Mouse (Mus musculus) hindbrain, embryonic 15.5 days (tissue): ENCODE results near the gene Pfas. TPM values are rescaled to one million over a fixed set of nuclear protein-coding genes. Genes with fewer than 3 reads are reported as not detected.

Experiments used
- ATAC-seq: fragments of 200-750 bp; cut with Nextera tagmentation; 2 replicates; pipeline ENCODE4 v1.8.0; 2017; ENCODE audit warnings: low read depth, moderate number of reproducible peaks, moderate TSS enrichment; ENCODE audit not compliant: low FRiP score
- H3K27ac ChIP-seq: fragments of 300-500 bp; sonication (generic); replicated peaks from 2 replicates; pipeline ENCODE4 v1.5.1; 2015; ENCODE audit warnings: mild to moderate bottlenecking, inconsistent platforms
- H3K27me3 ChIP-seq: fragments of 300-500 bp; sonication (generic); 2 replicates; pipeline ENCODE4 v1.6.1; 2015; ENCODE audit warnings: control low read depth, inconsistent platforms
- H3K36me3 ChIP-seq: fragments of 300-500 bp; sonication (generic); 2 replicates; pipeline ENCODE4 v1.6.1; 2015; ENCODE audit warnings: control low read depth, inconsistent platforms
- H3K4me1 ChIP-seq: fragments of 300-500 bp; sonication (generic); replicated peaks from 2 replicates; pipeline ENCODE4 v1.6.1; 2015; ENCODE audit warnings: control low read depth, inconsistent platforms
- H3K4me2 ChIP-seq: fragments of 300-500 bp; sonication (generic); 2 replicates; pipeline ENCODE4 v1.6.1; 2015; ENCODE audit warnings: moderate library complexity, mild to moderate bottlenecking, inconsistent platforms
- H3K4me3 ChIP-seq: fragments of 300-500 bp; sonication (generic); 2 replicates; pipeline ENCODE4 v1.5.1; 2015; ENCODE audit warnings: mild to moderate bottlenecking, inconsistent platforms
- H3K9ac ChIP-seq: fragments of 300-500 bp; sonication (generic); 2 replicates; pipeline ENCODE4 v1.6.1; 2015; ENCODE audit warnings: inconsistent platforms
- H3K9me3 ChIP-seq: fragments of 300-500 bp; sonication (generic); 2 replicates; pipeline ENCODE4 v1.6.1; 2016; ENCODE audit warnings: control low read depth, inconsistent platforms
- WGBS: fragments of 180-500 bp; shearing (Covaris S2); methylation state at CpG from one replicate; pipeline ENCODE4 v1.1.7; 2015; 5-methylcytosine and 5-hydroxymethylcytosine counted together
- polyA plus RNA-seq: library from polyadenylated mRNA; unstranded; fragments of >200 nt; fragmentation: Nextera tagmentation; extraction: Ambion mirVana; gene quantifications from 2 replicates; pipeline ENCODE4 v1.2.1, GENCODE M21; 2015

Pfas gene
- polyA plus RNA-seq = 17.6 and 19.0 TPM in 2 replicates

DNA sequence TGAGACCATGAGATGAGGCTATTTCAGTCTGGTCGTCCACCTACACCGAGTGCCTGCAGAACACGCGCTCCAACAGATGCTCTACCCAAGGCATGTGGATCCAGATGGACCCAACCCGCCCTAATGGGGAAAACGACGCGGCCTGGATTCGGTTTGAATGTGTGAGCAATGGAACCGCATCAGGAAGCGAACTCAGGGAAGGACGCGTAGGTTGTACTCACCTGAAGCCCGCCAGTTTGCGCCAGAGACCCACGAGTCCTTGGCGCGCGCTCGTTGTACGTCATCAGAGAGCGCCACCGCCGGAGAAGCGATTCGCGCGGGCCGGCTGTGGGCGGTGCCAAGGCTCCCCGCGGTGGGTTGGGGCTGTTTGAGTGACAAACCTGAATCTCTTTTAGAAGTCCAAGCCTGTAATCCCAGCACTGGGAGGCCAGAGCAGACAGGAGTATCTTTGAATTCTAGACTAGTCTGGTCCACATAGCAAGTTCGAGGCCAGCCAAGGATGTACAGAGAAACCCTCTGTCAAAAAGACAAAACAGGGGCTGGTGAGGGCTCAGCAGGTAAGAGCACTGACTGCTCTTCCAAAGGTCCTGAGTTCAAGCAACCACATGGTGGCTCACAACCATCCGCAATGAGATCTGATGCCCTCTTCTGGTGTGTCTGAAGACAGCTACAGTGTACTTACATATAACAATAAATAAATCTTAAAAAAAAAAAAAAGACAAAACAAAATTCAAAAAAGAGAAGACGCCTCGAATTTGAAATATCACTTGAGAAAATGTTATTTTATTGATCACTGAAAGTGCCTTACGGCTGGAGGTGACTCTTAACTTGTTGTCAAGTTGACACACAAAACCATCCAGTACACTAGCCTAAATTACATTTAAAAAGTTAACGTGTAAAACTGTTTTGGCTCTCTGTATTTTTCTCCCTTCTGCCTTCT is at the start of gene Pfas:
Gene Pfas (minus strand): TSS at position 279 of the 940 bp plus-strand sequence.
- no peaks in the 10 kb centered on the region for H3K27me3 ChIP-seq
- H3K4me1 ChIP-seq = peaks cover 24% of the 10 kb centered on the region
- peaks cover 1% of the 10 kb centered on the region; the same call in 1 of the 2 replicates for H3K36me3 ChIP-seq
- peak; percentile 88 for ATAC-seq
- peak within 1 kb of the TSS; percentile 68 for H3K9ac ChIP-seq
- H3K27ac ChIP-seq = peak within 1 kb of the TSS; percentile 66
- WGBS = 8% methylated on average over 38 of the region's 38 CpGs
- H3K9me3 ChIP-seq = no peaks in the 10 kb centered on the region
- H3K4me3 ChIP-seq = peak within 1 kb of the TSS; percentile 62
- peak within 1 kb of the TSS; percentile 61 for H3K4me2 ChIP-seq

DNA sequence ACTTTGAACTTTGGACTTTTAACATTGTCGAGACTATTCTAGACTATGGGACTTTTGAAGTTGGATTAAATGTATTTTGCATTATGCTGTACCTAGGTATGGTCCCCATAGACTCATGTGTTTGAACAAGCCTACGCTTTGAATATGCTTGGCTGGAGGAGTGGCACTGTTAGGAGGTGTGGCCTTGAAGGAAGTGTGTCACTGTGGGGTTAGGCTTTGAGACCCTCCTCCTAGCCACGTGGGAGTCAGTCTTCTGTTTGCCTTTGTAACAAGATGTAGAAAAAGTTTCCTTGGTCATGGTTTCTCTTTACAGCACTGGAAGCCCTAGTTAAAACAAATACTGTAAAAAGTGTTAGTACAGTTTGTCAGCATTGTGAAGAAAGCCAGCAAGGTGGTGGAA is 45.6 kb upstream of the Pfas start:
- Histone ChIP-seq H3K4me3 (no peak overlapping the region), H3K27ac (no peak overlapping the region), H3K4me1 (peaks cover 11% of the 10 kb centered on the region), H3K36me3 (no peaks in the 10 kb centered on the region), H3K9ac (no peak overlapping the region), H3K9me3 (no peaks in the 10 kb centered on the region), H3K27me3 (no peaks in the 10 kb centered on the region), H3K4me2 (no peak overlapping the region)
- ATAC-seq = no peak
- 77% methylated on average over 3 of the region's 3 CpGs for WGBS

DNA sequence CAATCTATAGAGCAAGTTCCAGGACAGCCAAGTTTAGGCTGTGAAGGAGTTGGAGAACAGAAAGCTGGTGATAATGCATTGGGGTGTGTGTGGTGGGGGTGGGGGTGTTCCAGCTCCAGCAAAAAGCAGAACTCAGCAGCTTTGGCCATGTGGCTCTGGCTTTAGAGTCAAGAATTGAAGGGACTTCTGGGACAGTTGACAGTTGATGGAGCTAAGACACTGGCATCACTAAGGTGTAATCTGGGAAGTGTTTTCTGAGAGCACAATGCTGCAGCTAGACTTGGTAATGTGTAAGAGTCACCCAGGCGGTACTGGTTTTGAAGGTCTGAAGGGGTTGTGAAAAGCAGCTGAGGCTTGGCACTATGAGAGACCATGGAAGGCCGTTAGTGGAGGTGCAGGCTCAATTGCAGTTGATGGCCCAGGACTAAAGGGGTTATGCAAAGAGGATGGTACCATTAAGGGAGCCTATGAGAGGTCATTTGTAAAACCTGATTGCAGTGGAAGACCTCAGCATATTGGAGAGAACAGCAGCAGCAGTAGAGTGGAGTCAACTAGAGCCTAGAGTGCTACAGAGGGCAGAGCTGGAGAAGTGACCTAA is 44.7 kb upstream of the Pfas start:
- Histone ChIP-seq H3K9me3 (no peaks in the 10 kb centered on the region), H3K4me2 (no peak overlapping the region), H3K27me3 (no peaks in the 10 kb centered on the region), H3K27ac (no peak overlapping the region), H3K36me3 (no peaks in the 10 kb centered on the region), H3K4me3 (no peak overlapping the region), H3K4me1 (peaks cover 2% of the 10 kb centered on the region), H3K9ac (no peak overlapping the region)
- WGBS = 93% methylated on average over 2 of the region's 2 CpGs
- ATAC-seq = no peak

DNA sequence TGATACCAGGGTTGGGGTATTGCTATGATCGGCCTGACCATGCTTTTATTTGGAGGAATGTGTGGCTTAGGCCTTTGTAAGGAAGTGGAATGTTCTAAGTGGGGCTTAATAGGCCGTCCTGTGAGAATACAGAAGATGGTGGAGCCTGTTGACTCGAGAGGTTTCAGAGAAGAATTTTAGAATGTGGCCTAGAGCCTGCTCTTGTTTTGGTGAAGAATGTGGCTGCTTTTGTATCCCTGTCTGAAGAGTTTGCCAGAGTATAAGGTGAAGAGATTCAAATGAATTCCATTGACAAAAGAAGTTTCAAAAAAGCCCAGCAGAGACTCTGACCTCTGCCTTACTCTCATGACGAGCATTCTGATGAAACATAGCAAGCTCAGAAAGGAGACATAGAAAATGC is 43.5 kb upstream of the Pfas start:
- Histone ChIP-seq H3K36me3 (no peaks in the 10 kb centered on the region), H3K9me3 (no peaks in the 10 kb centered on the region), H3K27ac (no peak overlapping the region), H3K4me3 (no peak overlapping the region), H3K4me2 (no peak overlapping the region), H3K9ac (no peak overlapping the region), H3K27me3 (no peaks in the 10 kb centered on the region), H3K4me1 (no peaks in the 10 kb centered on the region)
- WGBS = 63% methylated on average over 4 of the region's 4 CpGs
- no peak for ATAC-seq

DNA sequence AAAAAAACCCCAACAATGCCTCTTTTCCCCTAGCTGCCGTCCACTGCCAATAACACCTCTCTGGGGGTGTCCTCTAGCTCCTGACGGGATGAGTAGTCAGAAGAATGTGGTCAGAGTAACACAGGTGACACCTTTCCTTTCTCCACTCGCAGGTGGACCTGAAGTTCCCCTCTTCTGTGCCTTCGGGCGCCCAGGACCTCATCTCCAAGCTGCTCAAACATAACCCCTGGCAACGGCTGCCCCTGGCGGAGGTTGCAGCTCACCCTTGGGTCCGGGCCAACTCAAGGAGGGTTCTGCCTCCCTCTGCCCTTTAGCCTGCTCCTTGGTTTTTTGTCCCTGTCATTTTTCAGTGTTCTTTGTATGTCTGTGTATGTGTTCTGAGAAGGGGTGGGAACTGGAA is 42.5 kb upstream of the Pfas start:
- no peak overlapping the region for H3K4me2 ChIP-seq
- H3K27ac ChIP-seq = no peak overlapping the region
- ATAC-seq = no peak
- 84% methylated on average over 8 of the region's 8 CpGs for WGBS
- no peaks in the 10 kb centered on the region for H3K27me3 ChIP-seq
- H3K9me3 ChIP-seq = no peaks in the 10 kb centered on the region
- no peaks in the 10 kb centered on the region for H3K36me3 ChIP-seq
- no peak overlapping the region for H3K4me3 ChIP-seq
- H3K9ac ChIP-seq = no peak overlapping the region
- peaks cover 8% of the 10 kb centered on the region for H3K4me1 ChIP-seq

DNA sequence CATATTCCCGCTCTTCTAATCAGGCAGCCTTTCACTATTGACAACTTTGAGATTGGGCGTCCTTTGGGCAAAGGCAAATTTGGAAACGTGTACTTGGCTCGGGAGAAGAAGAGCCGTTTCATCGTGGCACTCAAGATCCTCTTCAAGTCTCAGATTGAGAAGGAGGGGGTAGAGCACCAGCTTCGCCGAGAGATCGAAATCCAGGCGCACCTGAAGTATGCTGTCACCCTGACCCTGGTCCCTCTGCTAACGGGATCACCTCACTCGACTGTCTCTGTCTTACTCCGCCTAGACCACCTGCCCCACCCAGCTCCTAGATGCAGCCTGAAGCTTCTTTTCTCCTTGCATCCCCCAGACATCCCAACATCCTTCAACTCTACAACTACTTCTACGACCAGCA is 39.9 kb upstream of the Pfas start:
- ATAC-seq = no peak
- H3K4me3 ChIP-seq = no peak overlapping the region
- no peak overlapping the region for H3K27ac ChIP-seq
- no peak overlapping the region for H3K9ac ChIP-seq
- WGBS = 95% methylated on average over 14 of the region's 14 CpGs
- H3K4me2 ChIP-seq = no peak overlapping the region
- H3K4me1 ChIP-seq = peaks cover 9% of the 10 kb centered on the region
- no peaks in the 10 kb centered on the region for H3K36me3 ChIP-seq
- no peaks in the 10 kb centered on the region for H3K9me3 ChIP-seq
- H3K27me3 ChIP-seq = no peaks in the 10 kb centered on the region

DNA sequence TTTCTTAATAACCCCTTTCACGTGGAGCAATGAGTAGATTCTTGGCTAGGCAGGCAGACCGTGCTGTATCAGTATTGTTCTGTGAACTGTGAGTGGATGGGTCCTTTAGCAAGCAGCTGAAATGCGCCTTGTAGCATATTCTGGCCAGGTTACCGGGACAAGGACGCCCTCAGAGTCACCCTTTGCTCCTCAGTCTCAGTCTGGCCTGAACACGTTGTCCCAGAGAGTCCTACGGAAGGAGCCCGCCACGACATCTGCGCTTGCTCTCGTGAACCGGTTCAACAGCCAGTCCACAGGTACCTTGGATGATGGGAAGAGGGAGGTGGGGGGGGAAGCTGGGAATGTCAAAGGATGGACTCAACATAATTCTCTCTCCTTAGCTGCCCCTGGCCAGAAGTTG is 39.3 kb upstream of the Pfas start:
- Histone ChIP-seq H3K27me3 (no peaks in the 10 kb centered on the region), H3K27ac (no peak overlapping the region), H3K36me3 (no peaks in the 10 kb centered on the region), H3K9me3 (no peaks in the 10 kb centered on the region), H3K4me1 (peaks cover 9% of the 10 kb centered on the region), H3K4me3 (no peak overlapping the region), H3K9ac (no peak overlapping the region), H3K4me2 (peak overlapping the region; percentile 4; the same call in 1 of the 2 replicates)
- ATAC-seq = no peak
- 87% methylated on average over 12 of the region's 12 CpGs for WGBS

DNA sequence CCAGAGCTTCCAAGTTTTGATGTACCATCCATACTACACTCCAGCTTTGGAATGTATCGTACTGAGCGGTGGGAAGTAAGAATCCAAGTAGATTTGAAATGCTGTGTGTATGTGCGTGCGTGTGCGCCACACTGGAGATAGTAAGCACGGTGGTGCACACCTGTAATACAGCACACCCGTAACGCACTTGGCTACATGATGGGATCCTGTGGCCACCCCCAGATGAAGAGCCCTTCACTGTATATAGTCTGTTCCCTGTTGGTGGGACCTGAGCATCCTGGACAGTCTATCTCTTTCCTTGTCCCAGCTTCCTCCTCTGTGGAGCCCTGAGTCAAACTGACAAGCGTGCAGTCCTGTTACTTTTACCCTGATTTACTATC is 38.1 kb upstream of the Pfas start:
- ATAC-seq = no peak
- Histone ChIP-seq H3K27me3 (no peaks in the 10 kb centered on the region), H3K27ac (no peak overlapping the region), H3K9me3 (no peaks in the 10 kb centered on the region), H3K9ac (0 out of 2 replicates have a peak overlapping the region, but pooled peaks have one; percentile 32), H3K36me3 (no peaks in the 10 kb centered on the region), H3K4me2 (peak overlapping the region; percentile 91), H3K4me1 (peaks cover 9% of the 10 kb centered on the region), H3K4me3 (peak overlapping the region; percentile 53)
- 18% methylated on average over 9 of the region's 9 CpGs for WGBS

DNA sequence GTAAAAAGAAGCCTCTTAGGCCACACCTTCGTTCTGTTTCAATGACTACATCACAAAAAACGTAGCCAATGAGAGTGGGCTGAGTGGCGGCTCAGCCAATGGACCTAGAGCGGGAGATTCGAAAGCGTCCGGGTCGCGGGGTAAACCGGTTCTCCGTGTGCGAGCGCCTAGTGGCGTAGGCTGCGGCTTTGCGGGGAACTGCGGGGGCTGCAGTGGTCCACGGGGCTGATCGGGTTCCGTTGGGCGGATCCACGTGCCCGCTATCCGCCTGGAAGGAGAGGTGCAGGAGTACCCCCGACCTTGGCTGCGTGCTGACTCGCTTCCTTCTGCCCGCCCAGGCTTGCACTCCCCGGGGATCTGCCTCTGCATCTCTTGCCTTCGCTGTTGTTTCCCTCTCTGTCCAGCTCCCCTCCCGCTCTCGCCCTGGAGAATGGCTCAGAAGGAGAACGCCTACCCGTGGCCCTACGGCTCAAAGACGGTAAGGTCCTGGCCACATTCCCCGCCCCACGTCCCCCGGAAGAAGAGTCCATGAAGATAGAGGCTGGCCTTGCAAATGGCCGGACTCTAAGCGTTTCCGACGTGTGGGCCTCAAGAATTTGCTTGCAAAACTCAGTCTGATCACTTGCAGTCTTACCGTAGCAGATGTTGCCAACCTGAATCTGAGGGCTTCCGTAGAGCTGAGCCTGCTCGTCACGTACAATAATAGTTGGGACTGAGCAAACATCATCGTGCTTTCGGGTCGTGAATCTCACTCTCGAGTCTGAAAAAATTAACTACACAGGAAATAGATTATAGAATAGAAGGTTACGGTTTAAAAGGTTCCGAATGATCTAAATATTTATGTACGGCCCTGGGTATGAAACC is 37.5 kb upstream of the Pfas start, which contains the start of gene Aurkb:
Gene Aurkb (plus strand): TSS at position 117 of the 864 bp plus-strand sequence.
- ATAC-seq = peak; percentile 68

DNA sequence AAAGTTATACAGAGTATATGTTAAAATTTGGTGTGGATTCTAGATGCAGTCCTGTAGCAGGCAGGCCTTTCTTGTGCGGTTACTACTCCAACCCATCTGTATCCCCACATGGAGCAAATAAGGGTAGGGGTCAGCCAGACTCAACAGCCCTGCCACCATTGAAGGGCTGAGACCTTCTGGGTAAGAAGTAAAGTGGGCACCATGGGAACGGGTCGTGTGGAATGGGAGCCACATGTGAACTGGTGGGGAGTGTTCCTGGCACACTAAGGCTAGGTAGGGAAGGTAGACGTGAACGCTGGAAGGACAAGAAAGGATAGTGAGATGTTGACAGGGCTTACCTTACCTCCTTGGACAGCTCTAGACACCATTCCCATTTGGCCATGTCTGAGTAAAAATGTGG is 29.9 kb upstream of the Pfas start:
- Histone ChIP-seq H3K36me3 (peaks cover 17% of the 10 kb centered on the region), H3K27me3 (no peaks in the 10 kb centered on the region), H3K4me2 (peak overlapping the region; percentile 57), H3K4me3 (peak overlapping the region; percentile 56; the same call in 1 of the 2 replicates), H3K4me1 (peaks cover 31% of the 10 kb centered on the region), H3K27ac (no peak overlapping the region), H3K9me3 (no peaks in the 10 kb centered on the region), H3K9ac (no peak overlapping the region)
- 79% methylated on average over 5 of the region's 5 CpGs for WGBS
- ATAC-seq = no peak

More for the DNA sequence above, 37.5 kb upstream of the Pfas start, which contains the start of gene Aurkb:
- Histone ChIP-seq H3K4me1 (peaks cover 9% of the 10 kb centered on the region), H3K9ac (peak within 1 kb of the TSS; percentile 32; the same call in 1 of the 2 replicates), H3K27ac (0 out of 2 replicates have a peak within 1 kb of the TSS, but pooled peaks have one; percentile 16), H3K4me3 (peak within 1 kb of the TSS; percentile 53), H3K4me2 (peak within 1 kb of the TSS; percentile 91), H3K36me3 (no peaks in the 10 kb centered on the region), H3K9me3 (no peaks in the 10 kb centered on the region), H3K27me3 (no peaks in the 10 kb centered on the region)
- WGBS = 1% methylated on average over 54 of the region's 54 CpGs

DNA sequence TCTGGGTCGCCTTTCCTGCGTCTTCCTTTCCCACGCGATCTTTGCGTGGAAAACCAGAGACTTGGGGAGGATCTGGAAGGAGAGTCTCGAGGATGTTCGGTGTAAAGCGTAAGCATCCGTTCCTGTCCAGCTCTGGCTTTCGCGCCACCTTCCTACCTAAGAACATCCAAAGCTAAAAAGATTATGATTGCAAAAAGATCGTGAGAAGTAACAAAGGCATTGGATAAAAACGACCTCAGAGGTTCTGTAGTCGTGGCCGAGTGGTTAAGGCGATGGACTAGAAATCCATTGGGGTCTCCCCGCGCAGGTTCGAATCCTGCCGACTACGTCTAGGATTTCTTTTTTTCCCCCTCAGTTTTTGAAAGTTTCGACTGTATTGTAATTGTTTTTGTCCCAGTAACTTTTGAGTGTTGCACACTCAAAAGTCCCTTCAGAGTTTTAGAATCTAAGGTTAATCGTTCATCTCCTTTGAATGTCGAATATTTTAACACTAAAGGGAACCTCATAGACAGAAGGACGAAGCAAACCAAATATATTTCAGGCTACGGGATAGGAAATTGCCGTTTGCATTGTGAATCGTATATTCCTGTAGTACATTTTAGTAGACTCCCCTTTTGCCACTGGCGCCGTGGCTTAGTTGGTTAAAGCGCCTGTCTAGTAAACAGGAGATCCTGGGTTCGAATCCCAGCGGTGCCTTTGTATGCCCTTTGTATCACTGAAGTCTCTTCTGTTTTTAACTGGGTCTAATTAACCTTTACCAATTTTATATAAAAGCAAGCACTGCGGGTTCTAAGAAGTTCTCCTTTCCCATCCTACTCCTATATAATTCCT is 29.2 kb upstream of the Pfas start:
- H3K27me3 ChIP-seq = no peaks in the 10 kb centered on the region
- peak overlapping the region; percentile 84 for H3K27ac ChIP-seq
- H3K9ac ChIP-seq = peak overlapping the region; percentile 64
- no peaks in the 10 kb centered on the region for H3K9me3 ChIP-seq
- H3K4me3 ChIP-seq = peak overlapping the region; percentile 56
- peak; percentile 21; the same call in 1 of the 2 replicates for ATAC-seq
- peaks cover 31% of the 10 kb centered on the region for H3K4me1 ChIP-seq
- under 1% methylated on average over 34 of the region's 34 CpGs for WGBS
- H3K4me2 ChIP-seq = peak overlapping the region; percentile 57
- H3K36me3 ChIP-seq = peaks cover 22% of the 10 kb centered on the region
